Comparison of ENCODE assay signal across 8 mouse cellular contexts in genomic region chr10:34280591-34281175, GRCm38 (mm10). TPM values are rescaled to one million over a fixed set of nuclear protein-coding genes. Genes with fewer than 3 reads are reported as not detected.
DNase-seq lines count a peak whose midpoint lies in the region; ATAC-seq lines count a peak whose summit lies in the region.

No protein-coding gene starts in this region.

- H3K4me1 ChIP-seq in brown adipose tissue, adult 24 weeks (ENCODE audit: control insufficient read depth, insufficient read depth, insufficient read length, low read length): peaks cover 10% of the 10 kb centered on the region
- H3K4me1 ChIP-seq in hindbrain, embryonic 15.5 days (replicated peaks): peaks cover 27% of the 10 kb centered on the region
- H3K4me1 ChIP-seq in megakaryocyte, embryonic 14.5 days: peaks cover 18% of the 10 kb centered on the region; the same call in 1 of the 2 replicates

- peak overlapping the region; percentile 18; the same call in 1 of the 2 replicates for H3K9ac ChIP-seq in hindbrain, embryonic 15.5 days

- WGBS in hindbrain, embryonic 15.5 days: 28% methylated on average over 13 of the region's 13 CpGs

- intact Hi-C loops in left cerebral cortex, postnatal 10 days (cut with DNase I): loop anchor here (5.0 kb wide), 2 partner anchors 73 to 248 kb away; partner anchors contain the start of gene Dse

- 0 out of 2 replicates have a peak, but pooled peaks have one; percentile 27 for ATAC-seq in hindbrain, embryonic 15.5 days (ENCODE audit: low FRiP score, low read depth)

- H3K27ac ChIP-seq in brown adipose tissue, adult 24 weeks (replicated peaks; ENCODE audit: low read depth, low read length): no peak overlapping the region
- H3K27ac ChIP-seq in hindbrain, embryonic 15.5 days (replicated peaks): peak overlapping the region; percentile 52

- H3K4me2 ChIP-seq in hindbrain, embryonic 15.5 days: peak overlapping the region; percentile 86

- H3K9me3 ChIP-seq in hindbrain, embryonic 15.5 days: no peaks in the 10 kb centered on the region
- H3K9me3 ChIP-seq in megakaryocyte, embryonic 14.5 days: no peaks in the 10 kb centered on the region

- peak overlapping the region; percentile 32; the same call in 1 of the 2 replicates for H3K4me3 ChIP-seq in brown adipose tissue, adult 24 weeks (ENCODE audit: insufficient read depth, low read depth, low read length)
- H3K4me3 ChIP-seq in hindbrain, embryonic 15.5 days: peak overlapping the region; percentile 32
- peak overlapping the region; percentile 99 for H3K4me3 ChIP-seq in megakaryocyte, embryonic 14.5 days (replicated peaks)

- no peaks in the 10 kb centered on the region for H3K36me3 ChIP-seq in hindbrain, embryonic 15.5 days
- peaks cover 16% of the 10 kb centered on the region for H3K36me3 ChIP-seq in megakaryocyte, embryonic 14.5 days (replicated peaks; ENCODE audit: low read length)

- H3K27me3 ChIP-seq in hindbrain, embryonic 15.5 days: no peaks in the 10 kb centered on the region
- H3K27me3 ChIP-seq in megakaryocyte, embryonic 14.5 days (replicated peaks): no peaks in the 10 kb centered on the region

- DNase-seq in adrenal gland, postnatal 10 days: peak; percentile 57
- no peak for DNase-seq in adrenal gland, postnatal 25 days
- peak; percentile 57 for DNase-seq in fibroblast of lung, adult 2 months (ENCODE audit: low read depth)
- peak; percentile 48 to 70 for DNase-seq in left cerebral cortex, postnatal 10 days (ENCODE audit: extremely low spot score in 1 of 2, low spot score in 2 of 2)
- peak; percentile 18 to 40 for DNase-seq in spleen, postnatal 10 days (ENCODE audit: low spot score in 2 of 2)

RNA-seq across cellular contexts. Expression of gene Tspyl1, which starts 1.3 kb away (rescaled TPM):
- 10 to 100 TPM; 49.8 to 50.8 TPM for total RNA-seq in adrenal gland, postnatal 10 days (2021)
- total RNA-seq in adrenal gland, postnatal 25 days (2021): 59.9 and 66.6 TPM in 2 replicates
- 26.1 and 34.6 TPM in 2 replicates for polyA plus RNA-seq in brown adipose tissue, adult 24 weeks (2012; ENCODE audit: insufficient read depth, insufficient read length, missing spikeins)
- polyA plus RNA-seq in hindbrain, embryonic 15.5 days (2015; fragmentation: Nextera tagmentation; extraction: Ambion mirVana): 138 and 144 TPM in 2 replicates
- total RNA-seq in left cerebral cortex, postnatal 10 days (2021): 100 to 1,000 TPM; 103 to 105 TPM
- polyA plus RNA-seq in megakaryocyte, embryonic 14.5 days (2012; ENCODE audit: insufficient read depth, low replicate concordance): 9.2 and 17.6 TPM in 2 replicates

RNA-seq across cellular contexts. Expression of gene Tspyl4, which starts 16.6 kb away (rescaled TPM):
- 10 to 100 TPM; 15.6 to 18.5 TPM for total RNA-seq in adrenal gland, postnatal 10 days (2021)
- 13.6 and 15.0 TPM in 2 replicates for total RNA-seq in adrenal gland, postnatal 25 days (2021)
- polyA plus RNA-seq in brown adipose tissue, adult 24 weeks (2012; ENCODE audit: insufficient read depth, insufficient read length, missing spikeins): 2.6 and 6.0 TPM in 2 replicates
- 352 and 362 TPM in 2 replicates for polyA plus RNA-seq in hindbrain, embryonic 15.5 days (2015; fragmentation: Nextera tagmentation; extraction: Ambion mirVana)
- total RNA-seq in left cerebral cortex, postnatal 10 days (2021): 100 to 1,000 TPM; 335 to 337 TPM
- 1.6 TPM in 1 of 2 replicates, not detected in the other for polyA plus RNA-seq in megakaryocyte, embryonic 14.5 days (2012; ENCODE audit: insufficient read depth, low replicate concordance)

Comparison
In these comparisons a context has a peak if more than half of its experiments do, and no peak if none do; other contexts are left out.
1. H3K4me3 ChIP-seq: peak in every context shown above with its lines; median percentile 99 in megakaryocyte, embryonic 14.5 days; 32 in brown adipose tissue, adult 24 weeks; 32 in hindbrain, embryonic 15.5 days.
2. RNA of gene Tspyl4, which starts 16.6 kb away (total RNA-seq): 335 to 337 TPM in left cerebral cortex, postnatal 10 days; 15.6 to 18.5 TPM in adrenal gland, postnatal 10 days and 13.6 to 15.0 TPM in adrenal gland, postnatal 25 days; every median in the first group is over 10 times any median in the second.